Mouse (Mus musculus) midbrain, embryonic 11.5 days (tissue): ENCODE data around the gene Ube2r2. TPM values are rescaled to one million over a fixed set of nuclear protein-coding genes. Genes with fewer than 3 reads are reported as not detected.

Experiments
- ATAC-seq: fragments of 200-750 bp; cut with Nextera tagmentation; 2 replicates; pipeline ENCODE4 v1.8.0; 2017; ENCODE audit warnings: moderate TSS enrichment, moderate library complexity; ENCODE audit not compliant: low FRiP score
- DNase-seq: peaks from one replicate; pipeline ENCODE4 v3.0.0; 2015; ENCODE audit warnings: low spot score; ENCODE audit errors: missing footprints
- H3K27ac ChIP-seq: fragments of 300-500 bp; sonication (generic); 2 replicates; pipeline ENCODE4 v1.5.1; 2014; ENCODE audit warnings: low read depth, low read length
- H3K27me3 ChIP-seq: fragments of 300-500 bp; sonication (generic); 2 replicates; pipeline ENCODE4 v1.6.1; 2014; ENCODE audit warnings: mild to moderate bottlenecking, low read length, moderate library complexity, mixed read lengths; ENCODE audit not compliant: control insufficient read depth, insufficient read depth
- H3K36me3 ChIP-seq: fragments of 300-500 bp; sonication (generic); 2 replicates; pipeline ENCODE4 v1.6.1; 2014; ENCODE audit warnings: mild to moderate bottlenecking, low read length, moderate library complexity, mixed read lengths; ENCODE audit not compliant: control insufficient read depth, insufficient read depth
- H3K4me1 ChIP-seq: fragments of 300-500 bp; sonication (generic); 2 replicates; pipeline ENCODE4 v1.6.1; 2014; ENCODE audit warnings: low read length; ENCODE audit not compliant: control insufficient read depth, insufficient read depth
- H3K4me2 ChIP-seq: fragments of 300-500 bp; sonication (generic); 2 replicates; pipeline ENCODE4 v1.6.1; 2014; ENCODE audit warnings: mild to moderate bottlenecking, moderate library complexity
- H3K4me3 ChIP-seq: fragments of 300-500 bp; sonication (generic); 2 replicates; pipeline ENCODE4 v1.5.1; 2014; ENCODE audit warnings: low read depth, low read length
- H3K9ac ChIP-seq: fragments of 300-500 bp; sonication (generic); 2 replicates; pipeline ENCODE4 v1.6.1; 2014; ENCODE audit warnings: low read length
- H3K9me3 ChIP-seq: fragments of 300-500 bp; sonication (generic); 2 replicates; pipeline ENCODE4 v1.6.1; 2016; ENCODE audit warnings: low read length; ENCODE audit not compliant: control insufficient read depth
- WGBS: fragments of 180-500 bp; shearing (Covaris S2); extraction: QIAGEN DNeasy Blood & Tissue Kit; methylation state at CpG from one replicate; pipeline ENCODE4 v1.1.7; 2014; 5-methylcytosine and 5-hydroxymethylcytosine counted together
- polyA plus RNA-seq: library from polyadenylated mRNA; unstranded; fragments of >200 nt; fragmentation: Nextera tagmentation; extraction: Ambion mirVana; gene quantifications from 2 replicates; pipeline ENCODE4 v1.2.1, GENCODE M21; 2014

Gene Ube2r2
- polyA plus RNA-seq, 1 experiment from 2014 or later, result 95.5 TPM

- WGBS, result 91% methylated on average over 1 of the region's 1 CpGs
- no peak for DNase-seq
- peaks cover 19% of the 10 kb centered on the region; the same call in 1 of the 2 replicates for H3K36me3 ChIP-seq
Measured at GRCm38 (mm10) chr4:41225412-41225811, 89.9 kb downstream of the Ube2r2 start.

GRCm38 (mm10) chr4:41226351-41226750 lies 90.8 kb downstream of the Ube2r2 start:
- H3K4me1 ChIP-seq, result no peaks in the 10 kb centered on the region
- H3K4me2 ChIP-seq, result no peak overlapping the region
- H3K36me3 ChIP-seq, result peaks cover 17% of the 10 kb centered on the region; the same call in 1 of the 2 replicates
- ATAC-seq, result no peak
- H3K27ac ChIP-seq, result no peak overlapping the region
- H3K27me3 ChIP-seq, result no peaks in the 10 kb centered on the region
- no peak for DNase-seq
- no peak overlapping the region for H3K4me3 ChIP-seq
- H3K9me3 ChIP-seq, result no peaks in the 10 kb centered on the region
- no peak overlapping the region for H3K9ac ChIP-seq
- 91% methylated on average over 3 of the region's 3 CpGs for WGBS

More at GRCm38 (mm10) chr4:41225412-41225811, 89.9 kb downstream of the Ube2r2 start:
- ATAC-seq, result no peak
- Histone ChIP-seq H3K4me3 (no peak overlapping the region), H3K27ac (no peak overlapping the region), H3K4me2 (no peak overlapping the region), H3K4me1 (no peaks in the 10 kb centered on the region), H3K27me3 (no peaks in the 10 kb centered on the region), H3K9me3 (no peaks in the 10 kb centered on the region), H3K9ac (no peak overlapping the region)

- Histone ChIP-seq H3K9me3 (no peaks in the 10 kb centered on the region), H3K9ac (no peak overlapping the region), H3K36me3 (peaks cover 2% of the 10 kb centered on the region; the same call in 1 of the 2 replicates), H3K4me3 (no peak overlapping the region), H3K27me3 (no peaks in the 10 kb centered on the region), H3K4me1 (no peaks in the 10 kb centered on the region), H3K27ac (no peak overlapping the region), H3K4me2 (no peak overlapping the region)
- ATAC-seq (no peak), DNase-seq (no peak)
- 89% methylated on average over 5 of the region's 5 CpGs for WGBS
Measured at GRCm38 (mm10) chr4:41235621-41236020, 100.1 kb downstream of the Ube2r2 start.

GRCm38 (mm10) chr4:41240916-41241315 lies 105.4 kb downstream of the Ube2r2 start:
- H3K4me2 ChIP-seq, result no peak overlapping the region
- no peak overlapping the region for H3K4me3 ChIP-seq
- H3K9me3 ChIP-seq, result no peaks in the 10 kb centered on the region
- no peaks in the 10 kb centered on the region for H3K4me1 ChIP-seq
- ATAC-seq, result no peak
- H3K27me3 ChIP-seq, result no peaks in the 10 kb centered on the region
- WGBS, result 83% methylated on average over 3 of the region's 3 CpGs
- no peak overlapping the region for H3K27ac ChIP-seq
- H3K9ac ChIP-seq, result no peak overlapping the region
- no peak for DNase-seq
- H3K36me3 ChIP-seq, result peaks cover 6% of the 10 kb centered on the region; the same call in 1 of the 2 replicates

Other genes starting within 250 kb of the Ube2r2 start
- not detected in 2 replicates for gene Spink4, start 215.7 kb upstream of the Ube2r2 start, polyA plus RNA-seq
- 233 and 247 TPM in 2 replicates for gene Bag1, start 187.4 kb upstream of the Ube2r2 start, polyA plus RNA-seq
- gene Chmp5, start 187.3 kb upstream of the Ube2r2 start, polyA plus RNA-seq, result 159 and 169 TPM in 2 replicates
- gene Nfx1, start 164.8 kb upstream of the Ube2r2 start, polyA plus RNA-seq, result 89.5 and 94.0 TPM in 2 replicates
- not detected in 2 replicates for gene Aqp7, start 87.6 kb upstream of the Ube2r2 start, polyA plus RNA-seq
- gene Aqp3, start 37.6 kb upstream of the Ube2r2 start, polyA plus RNA-seq, result 1.3 and 1.6 TPM in 2 replicates
- gene Nol6, start 11.3 kb upstream of the Ube2r2 start, polyA plus RNA-seq, result 17.6 and 19.1 TPM in 2 replicates
- gene Ubap2, start 139.4 kb downstream of the Ube2r2 start, polyA plus RNA-seq, result 60.5 and 67.0 TPM in 2 replicates
- 49.2 and 51.4 TPM in 2 replicates for gene Dcaf12, start 179.1 kb downstream of the Ube2r2 start, polyA plus RNA-seq
- gene Ubap1, start 213.3 kb downstream of the Ube2r2 start, polyA plus RNA-seq, result 98.0 and 99.5 TPM in 2 replicates